Mouse (Mus musculus): Measurements from ENCODE around the gene Apom.

Apom gene

GRCm38 (mm10) chr17:35158850-35159593 lies 27.2 kb upstream of the Apom start:
- DNase-seq: no peak

- DNase-seq: no peak
Observed at GRCm38 (mm10) chr17:35157661-35158175, 25.9 kb upstream of the Apom start.

- DNase-seq: no peak
Observed at GRCm38 (mm10) chr17:35157254-35157653, 25.4 kb upstream of the Apom start.

GRCm38 (mm10) chr17:35156461-35157200 lies 24.8 kb upstream of the Apom start:
- DNase-seq: no peak

GRCm38 (mm10) chr17:35155451-35155850 lies 23.6 kb upstream of the Apom start:
- no peak for DNase-seq

- DNase-seq: no peak
Observed at GRCm38 (mm10) chr17:35154616-35155015, 22.8 kb upstream of the Apom start.

GRCm38 (mm10) chr17:35153931-35154330 lies 22.1 kb upstream of the Apom start:
- no peak for DNase-seq

GRCm38 (mm10) chr17:35153077-35153476 lies 21.2 kb upstream of the Apom start:
- DNase-seq: no peak

- no peak for DNase-seq
Observed at GRCm38 (mm10) chr17:35152121-35152520, 20.3 kb upstream of the Apom start.

GRCm38 (mm10) chr17:35147922-35148639 lies 16.2 kb upstream of the Apom start:
- no peak for DNase-seq

GRCm38 (mm10) chr17:35147348-35147747 lies 15.5 kb upstream of the Apom start:
- DNase-seq: no peak

GRCm38 (mm10) chr17:35146139-35146538 lies 14.3 kb upstream of the Apom start:
- no peak for DNase-seq

GRCm38 (mm10) chr17:35141971-35142370 lies 10.1 kb upstream of the Apom start:
- no peak for DNase-seq

- DNase-seq: no peak
Observed at GRCm38 (mm10) chr17:35140490-35140996, 8.7 kb upstream of the Apom start.

GRCm38 (mm10) chr17:35139269-35139668 lies 7.4 kb upstream of the Apom start:
- DNase-seq: no peak

GRCm38 (mm10) chr17:35135591-35136320 lies 3.9 kb upstream of the Apom start:
- DNase-seq: peak; percentile 71

- DNase-seq: peak; percentile 96
Observed at GRCm38 (mm10) chr17:35134801-35135590, 3.1 kb upstream of the Apom start, which contains the start of gene Bag6. Gene Bag6 (plus strand): TSS chr17:35135178.

- no peak for DNase-seq
Observed at GRCm38 (mm10) chr17:35133517-35133916, 1.7 kb upstream of the Apom start.

GRCm38 (mm10) chr17:35132174-35132560 lies 317 bp upstream of the Apom start:
- DNase-seq: no peak

- no peak for DNase-seq
Observed at GRCm38 (mm10) chr17:35131038-35131437, 812 bp downstream of the Apom start.

GRCm38 (mm10) chr17:35128996-35129395 lies 2.9 kb downstream of the Apom start:
- no peak for DNase-seq

GRCm38 (mm10) chr17:35127017-35127416 lies 4.8 kb downstream of the Apom start:
- peak; percentile 45 for DNase-seq
